Mouse (Mus musculus) embryonic facial prominence, embryonic 14.5 days (tissue): ENCODE data around the gene Acod1. TPM values are rescaled to one million over a fixed set of nuclear protein-coding genes. Genes with fewer than 3 reads are reported as not detected.

Source experiments
- ATAC-seq: fragments of 200-750 bp; cut with Nextera tagmentation; 2 replicates; pipeline ENCODE4 v1.8.0; 2017; ENCODE audit warnings: low read depth, moderate number of reproducible peaks, moderate TSS enrichment
- DNase-seq: peaks from one replicate; pipeline ENCODE4 v3.0.0-alpha.2; 2015; ENCODE audit warnings: low spot score
- H3K27ac ChIP-seq: fragments of 300-500 bp; sonication (generic); replicated peaks from 2 replicates; pipeline ENCODE4 v1.5.1; 2014; ENCODE audit warnings: low read depth, mild to moderate bottlenecking, low read length, moderate library complexity
- H3K27me3 ChIP-seq: fragments of 300-500 bp; sonication (generic); replicated peaks from 2 replicates; pipeline ENCODE4 v1.6.1; 2014; ENCODE audit warnings: low read length; ENCODE audit not compliant: control insufficient read depth, insufficient read depth
- H3K36me3 ChIP-seq: fragments of 300-500 bp; sonication (generic); 2 replicates; pipeline ENCODE4 v1.6.1; 2014; ENCODE audit warnings: low read length, mixed read lengths; ENCODE audit not compliant: control insufficient read depth, insufficient read depth
- H3K4me1 ChIP-seq: fragments of 300-500 bp; sonication (generic); 2 replicates; pipeline ENCODE4 v1.6.1; 2014; ENCODE audit warnings: antibody characterized with exemption, low read length; ENCODE audit not compliant: control insufficient read depth, insufficient read depth
- H3K4me2 ChIP-seq: fragments of 300-500 bp; sonication (generic); 2 replicates; pipeline ENCODE4 v1.6.1; 2014; ENCODE audit warnings: low read depth, mild to moderate bottlenecking, low read length, moderate library complexity, mixed read lengths
- H3K4me3 ChIP-seq: fragments of 300-500 bp; sonication (generic); 2 replicates; pipeline ENCODE4 v1.5.1; 2014; ENCODE audit warnings: low read depth, mild to moderate bottlenecking, low read length
- H3K9ac ChIP-seq: fragments of 300-500 bp; sonication (generic); 2 replicates; pipeline ENCODE4 v1.6.1; 2014; ENCODE audit warnings: low read depth, mild to moderate bottlenecking, low read length, moderate library complexity, mixed read lengths
- H3K9me3 ChIP-seq: fragments of 300-500 bp; sonication (generic); 2 replicates; pipeline ENCODE4 v1.6.1; 2016; ENCODE audit warnings: low read length; ENCODE audit not compliant: control insufficient read depth
- WGBS: fragments of 180-500 bp; shearing (Covaris S2); extraction: QIAGEN DNeasy Blood & Tissue Kit; methylation state at CpG from one replicate; pipeline ENCODE4 v1.1.7; 2014; 5-methylcytosine and 5-hydroxymethylcytosine counted together
- polyA plus RNA-seq: library from polyadenylated mRNA; unstranded; fragments of >200 nt; fragmentation: Nextera tagmentation; extraction: Ambion mirVana; gene quantifications from 2 replicates; pipeline ENCODE4 v1.2.1, GENCODE M21; 2014

The Acod1 gene
- polyA plus RNA-seq, result 0.06 TPM in 1 of 2 replicates, not detected in the other

GRCm38 (mm10) chr14:103046677-103047076, at the start of gene Acod1:
Acod1 (plus strand) TSS chr14:103046977.
- H3K4me2 ChIP-seq, result no peak within 1 kb of the TSS
- DNase-seq (no peak), ATAC-seq (no peak)
- 81% methylated on average over 2 of the region's 2 CpGs for WGBS
- H3K4me1 ChIP-seq, result no peaks in the 10 kb centered on the region
- no peak within 1 kb of the TSS for H3K9ac ChIP-seq
- no peak within 1 kb of the TSS for H3K4me3 ChIP-seq
- no peaks in the 10 kb centered on the region for H3K36me3 ChIP-seq
- no peaks in the 10 kb centered on the region for H3K27me3 ChIP-seq
- H3K27ac ChIP-seq, result no peak within 1 kb of the TSS
- no peaks in the 10 kb centered on the region for H3K9me3 ChIP-seq

GRCm38 (mm10) chr14:103007737-103008136, 39.0 kb upstream of the Acod1 start:
- Histone ChIP-seq H3K9ac (no peak overlapping the region), H3K9me3 (peaks cover 3% of the 10 kb centered on the region; the same call in 1 of the 2 replicates), H3K27ac (no peak overlapping the region), H3K36me3 (no peaks in the 10 kb centered on the region), H3K4me2 (no peak overlapping the region), H3K4me3 (no peak overlapping the region), H3K4me1 (no peaks in the 10 kb centered on the region), H3K27me3 (no peaks in the 10 kb centered on the region)
- no peak for ATAC-seq
- WGBS, result 77% methylated on average over 4 of the region's 4 CpGs
- no peak for DNase-seq

- no peaks in the 10 kb centered on the region for H3K27me3 ChIP-seq
- H3K9ac ChIP-seq, result no peak overlapping the region
- H3K4me1 ChIP-seq, result no peaks in the 10 kb centered on the region
- DNase-seq (peak; percentile 40), ATAC-seq (no peak)
- H3K36me3 ChIP-seq, result no peaks in the 10 kb centered on the region
- no peaks in the 10 kb centered on the region for H3K9me3 ChIP-seq
- H3K27ac ChIP-seq, result no peak overlapping the region
- no peak overlapping the region for H3K4me2 ChIP-seq
- H3K4me3 ChIP-seq, result no peak overlapping the region
- WGBS, result 29% methylated on average over 5 of the region's 5 CpGs
Measured at GRCm38 (mm10) chr14:103011782-103012181, 35.0 kb upstream of the Acod1 start.

GRCm38 (mm10) chr14:103012563-103013150, 34.1 kb upstream of the Acod1 start:
- no peaks in the 10 kb centered on the region for H3K36me3 ChIP-seq
- no peaks in the 10 kb centered on the region for H3K27me3 ChIP-seq
- WGBS, result 30% methylated on average over 4 of the region's 4 CpGs
- no peak overlapping the region for H3K27ac ChIP-seq
- no peak overlapping the region for H3K4me2 ChIP-seq
- no peak overlapping the region for H3K9ac ChIP-seq
- no peaks in the 10 kb centered on the region for H3K9me3 ChIP-seq
- peak; percentile 91 for ATAC-seq
- DNase-seq, result peak; percentile 85
- H3K4me3 ChIP-seq, result no peak overlapping the region
- H3K4me1 ChIP-seq, result no peaks in the 10 kb centered on the region

GRCm38 (mm10) chr14:103017009-103017408, 29.8 kb upstream of the Acod1 start:
- no peaks in the 10 kb centered on the region for H3K9me3 ChIP-seq
- no peak for DNase-seq
- H3K9ac ChIP-seq, result no peak overlapping the region
- no peaks in the 10 kb centered on the region for H3K27me3 ChIP-seq
- H3K4me1 ChIP-seq, result no peaks in the 10 kb centered on the region
- ATAC-seq, result no peak
- no peak overlapping the region for H3K4me3 ChIP-seq
- H3K36me3 ChIP-seq, result no peaks in the 10 kb centered on the region
- WGBS, result 68% methylated on average over 5 of the region's 5 CpGs
- no peak overlapping the region for H3K4me2 ChIP-seq
- no peak overlapping the region for H3K27ac ChIP-seq

GRCm38 (mm10) chr14:103020046-103020445, 26.7 kb upstream of the Acod1 start:
- Histone ChIP-seq H3K9me3 (no peaks in the 10 kb centered on the region), H3K4me1 (no peaks in the 10 kb centered on the region), H3K4me3 (no peak overlapping the region), H3K9ac (no peak overlapping the region), H3K27ac (no peak overlapping the region), H3K36me3 (no peaks in the 10 kb centered on the region), H3K27me3 (no peaks in the 10 kb centered on the region), H3K4me2 (no peak overlapping the region)
- ATAC-seq (no peak), DNase-seq (peak; percentile 23)
- WGBS, result 50% methylated on average over 2 of the region's 2 CpGs

GRCm38 (mm10) chr14:103029203-103029602, 17.6 kb upstream of the Acod1 start:
- H3K9me3 ChIP-seq, result no peaks in the 10 kb centered on the region
- no peaks in the 10 kb centered on the region for H3K36me3 ChIP-seq
- no peaks in the 10 kb centered on the region for H3K27me3 ChIP-seq
- DNase-seq (no peak), ATAC-seq (no peak)
- H3K4me2 ChIP-seq, result no peak overlapping the region
- no peaks in the 10 kb centered on the region for H3K4me1 ChIP-seq
- H3K9ac ChIP-seq, result no peak overlapping the region
- H3K4me3 ChIP-seq, result no peak overlapping the region
- H3K27ac ChIP-seq, result no peak overlapping the region
- WGBS, result 75% methylated on average over 2 of the region's 2 CpGs

GRCm38 (mm10) chr14:103033271-103033823, 13.4 kb upstream of the Acod1 start:
- H3K9ac ChIP-seq, result no peak overlapping the region
- WGBS, result 71% methylated on average over 10 of the region's 10 CpGs
- H3K4me1 ChIP-seq, result no peaks in the 10 kb centered on the region
- ATAC-seq (no peak; the same call in 1 of the 2 replicates), DNase-seq (peak; percentile 27)
- no peak overlapping the region for H3K27ac ChIP-seq
- H3K4me2 ChIP-seq, result no peak overlapping the region
- H3K36me3 ChIP-seq, result no peaks in the 10 kb centered on the region
- H3K4me3 ChIP-seq, result no peak overlapping the region
- H3K27me3 ChIP-seq, result no peaks in the 10 kb centered on the region
- H3K9me3 ChIP-seq, result no peaks in the 10 kb centered on the region

GRCm38 (mm10) chr14:103034076-103034475, 12.7 kb upstream of the Acod1 start:
- Histone ChIP-seq H3K36me3 (no peaks in the 10 kb centered on the region), H3K4me1 (no peaks in the 10 kb centered on the region), H3K4me2 (no peak overlapping the region), H3K4me3 (no peak overlapping the region), H3K9me3 (no peaks in the 10 kb centered on the region), H3K27ac (no peak overlapping the region), H3K27me3 (no peaks in the 10 kb centered on the region), H3K9ac (no peak overlapping the region)
- no peak for ATAC-seq
- no peak for DNase-seq
- WGBS, result 82% methylated on average over 9 of the region's 9 CpGs
